Mouse (Mus musculus) olfactory bulb, adult 2 months (tissue): ENCODE data around the gene Zbtb38.

Source experiments
- CTCF ChIP-seq: fragments of 200-500 bp; IDR thresholded peaks from 2 replicates; pipeline ENCODE4 v1.5.1; 2012; ENCODE audit warnings: low read depth, mild to moderate bottlenecking, low read length, moderate library complexity; ENCODE audit not compliant: insufficient read depth
- POLR2A ChIP-seq: fragments of 200-500 bp; IDR thresholded peaks from 2 replicates; pipeline ENCODE4 v1.6.1; 2012; ENCODE audit warnings: mild to moderate bottlenecking, low read depth, low read length, moderate library complexity; ENCODE audit not compliant: insufficient read depth

DNA sequence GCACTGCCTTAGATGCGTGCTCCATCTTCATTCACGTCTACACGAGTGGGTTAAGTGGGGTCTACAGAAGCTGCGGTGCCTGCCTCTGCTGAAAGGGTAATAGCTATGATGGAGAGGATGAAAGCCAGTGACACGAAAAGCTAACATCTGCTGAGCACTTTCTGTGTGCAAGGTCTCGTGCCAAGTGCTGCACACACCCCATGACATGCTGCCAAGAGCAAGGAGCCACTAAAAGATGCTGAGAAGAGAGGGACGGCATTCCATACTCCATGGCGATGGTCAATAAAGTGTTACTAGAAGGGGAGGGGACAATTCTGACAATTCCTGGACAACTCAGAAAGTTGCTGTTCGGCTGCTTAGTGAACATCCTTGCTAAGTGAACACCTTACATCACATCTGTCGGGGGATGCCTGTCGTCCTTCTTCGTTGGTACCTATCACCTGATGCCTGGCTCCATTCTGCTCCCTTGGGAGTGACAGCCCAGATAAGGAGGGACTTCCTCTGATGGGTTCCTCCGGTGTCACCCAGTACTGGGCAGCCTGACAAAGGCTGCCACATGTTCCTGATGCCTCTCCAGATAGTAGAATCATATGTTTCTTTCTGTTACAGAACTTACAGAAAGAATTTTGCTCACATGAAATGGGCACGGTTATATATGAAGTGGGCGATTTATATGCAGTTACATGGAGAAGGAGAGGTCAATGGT lies 42.2 kb downstream of the Zbtb38 start:
- no peak for TF ChIP-seq CTCF
- TF ChIP-seq POLR2A = no peak
